Mouse (Mus musculus) B cell, adult 2 months (primary cell): Measurements from ENCODE around the gene Mrpl23.

Experiments used
- DNase-seq, 2 experiments: peaks; one replicate each; pipeline ENCODE4 v3.0.0; 2022

The Mrpl23 gene

DNA sequence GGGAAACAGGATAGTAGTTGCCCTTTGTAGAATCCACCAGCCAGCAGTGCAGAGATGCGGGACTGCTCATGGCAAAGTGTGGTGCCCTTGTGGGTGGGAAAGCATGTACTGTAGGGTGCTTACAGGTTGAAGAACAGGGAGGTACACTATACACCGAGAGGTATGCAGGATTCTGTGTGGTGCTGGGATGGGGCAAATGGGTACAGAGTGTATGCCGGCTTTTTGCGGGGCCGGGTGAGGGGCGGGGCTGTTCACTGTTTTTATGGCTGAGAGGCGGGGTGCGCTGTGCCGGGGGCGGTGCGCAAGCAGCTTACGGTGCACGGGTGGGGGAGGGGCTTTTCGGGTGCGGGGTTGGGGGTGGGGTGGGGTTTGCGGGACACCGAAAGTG is at the start of gene Mrpl23:
TSS of gene Mrpl23 (plus strand) at position 16 of the 388 bp plus-strand sequence.
- DNase-seq: no peak

DNA sequence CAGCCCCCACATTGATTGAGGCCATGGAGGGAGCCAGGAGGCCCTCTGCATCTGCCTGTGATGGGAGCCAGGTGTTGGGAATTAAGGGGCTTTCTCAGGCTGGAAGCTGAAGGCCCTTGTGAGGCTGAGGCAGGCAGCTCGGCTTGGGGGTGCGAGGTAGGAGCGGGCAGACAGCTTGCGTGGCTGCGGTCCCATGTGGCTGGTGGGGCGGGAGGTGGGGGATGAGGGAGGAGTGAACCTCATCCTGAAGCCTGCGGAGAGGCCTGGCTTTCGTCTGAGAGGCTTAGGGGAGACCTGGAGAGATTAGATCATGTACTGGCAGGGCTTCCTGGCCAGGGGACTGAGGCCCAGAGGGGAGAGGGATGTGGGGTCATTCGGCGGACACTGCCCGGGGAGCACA is 49.4 kb upstream of the Mrpl23 start:
- DNase-seq: no peak

DNA sequence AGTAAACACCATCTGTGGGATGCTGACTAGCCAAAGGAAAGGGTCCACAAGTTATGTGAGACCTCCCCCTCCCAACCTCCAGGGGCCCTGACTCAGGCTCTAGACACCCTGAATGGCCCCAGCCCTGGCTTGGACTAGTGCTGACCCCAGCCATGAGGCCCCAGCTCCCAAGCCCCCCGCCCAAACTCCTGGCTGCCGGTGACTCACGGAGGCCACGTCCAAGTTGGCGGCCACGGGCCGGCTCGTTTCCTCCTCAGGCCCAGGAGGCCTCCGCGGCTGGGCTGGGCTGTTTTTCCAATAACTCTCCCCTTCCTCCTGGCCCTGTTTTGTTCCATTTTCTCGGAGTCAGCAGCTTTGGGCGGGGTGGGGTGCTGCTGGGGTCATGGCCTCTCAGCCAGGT is 47.7 kb upstream of the Mrpl23 start:
- no peak for DNase-seq

DNA sequence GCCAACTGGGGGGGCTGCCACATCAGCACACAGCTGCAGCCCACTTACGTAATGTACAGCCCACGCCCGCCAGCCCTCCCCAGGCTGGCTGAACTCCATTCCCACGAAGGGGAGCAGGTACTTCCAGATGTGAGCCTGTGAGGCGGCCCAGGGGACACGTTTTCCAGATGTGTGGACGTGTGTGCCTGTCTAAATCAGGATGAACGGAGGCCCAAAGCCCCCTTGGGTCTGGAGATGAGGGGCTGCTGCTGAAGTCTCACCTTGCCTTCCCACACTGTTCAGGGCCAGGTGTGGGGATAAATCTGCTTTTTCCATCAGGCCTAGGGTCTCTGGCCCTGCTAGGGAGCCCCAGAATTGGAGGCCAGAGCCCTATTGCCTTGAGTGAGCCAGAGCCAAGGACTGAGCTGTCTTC is 45.7 kb upstream of the Mrpl23 start:
- DNase-seq: no peak

DNA sequence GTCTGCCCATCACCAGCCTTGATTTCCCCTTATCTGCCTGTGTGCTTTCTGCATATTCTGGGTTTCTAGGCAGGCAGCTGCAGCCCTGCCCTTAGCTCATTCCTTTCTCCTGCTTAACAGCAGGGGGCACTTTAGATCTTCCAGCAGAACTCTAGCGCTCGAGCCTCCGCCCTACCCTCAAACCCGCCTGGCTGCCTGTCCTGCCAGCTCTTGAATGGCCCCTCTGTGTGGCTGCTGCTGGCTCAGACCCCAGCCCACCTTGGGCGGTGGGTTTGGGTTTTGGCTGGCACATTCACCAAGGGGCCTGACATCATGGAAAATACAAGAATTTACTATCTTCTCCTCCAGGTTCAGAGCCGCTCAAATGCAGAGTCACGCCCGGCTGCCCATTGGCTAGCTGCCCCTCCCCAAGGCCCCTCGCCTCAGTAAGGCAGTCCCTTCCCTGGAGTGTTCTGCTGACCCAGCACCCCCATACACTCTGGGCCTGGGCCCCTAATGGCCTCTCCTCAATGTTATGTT is 45.1 kb upstream of the Mrpl23 start:
- no peak for DNase-seq

DNA sequence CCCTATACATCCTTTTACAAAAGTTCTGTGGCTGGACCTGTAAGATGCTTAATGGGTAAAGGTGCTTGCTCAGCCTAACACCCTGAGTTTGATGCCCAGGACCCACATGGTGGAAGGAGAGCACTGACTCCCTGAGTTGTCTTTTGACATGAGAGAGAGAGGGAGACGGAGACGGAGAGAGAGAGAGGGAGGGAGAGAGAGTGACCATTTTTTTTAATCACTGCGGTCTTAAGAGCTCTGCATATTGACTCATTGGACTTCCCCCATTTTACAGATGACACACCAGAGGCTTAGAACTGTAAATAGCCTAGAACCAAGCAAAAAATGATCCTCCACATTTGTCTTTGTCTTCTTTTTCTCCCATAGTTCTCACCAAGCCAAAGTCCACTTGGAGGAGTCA is 44.4 kb upstream of the Mrpl23 start:
- DNase-seq: no peak

DNA sequence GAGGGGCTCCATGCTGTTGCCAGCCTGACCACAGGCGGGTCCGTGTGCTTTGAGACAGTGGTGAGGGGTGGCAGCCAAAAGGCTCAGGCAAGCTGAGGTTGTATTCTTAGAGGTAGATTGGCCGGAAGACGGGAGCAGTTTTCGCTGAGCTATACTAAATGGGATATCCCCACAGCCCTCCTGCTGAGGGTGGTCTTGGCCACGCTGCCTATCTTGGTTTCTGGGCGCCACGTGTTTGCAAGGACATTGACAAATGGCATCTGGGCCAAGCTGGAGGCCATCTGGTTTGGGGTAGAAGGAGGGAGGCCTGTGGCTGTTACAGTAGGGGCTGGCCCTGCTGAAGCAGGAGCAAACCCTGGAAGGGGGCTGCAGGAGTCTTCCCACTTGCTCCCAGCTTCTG is 39.0 kb upstream of the Mrpl23 start:
- DNase-seq: no peak

DNA sequence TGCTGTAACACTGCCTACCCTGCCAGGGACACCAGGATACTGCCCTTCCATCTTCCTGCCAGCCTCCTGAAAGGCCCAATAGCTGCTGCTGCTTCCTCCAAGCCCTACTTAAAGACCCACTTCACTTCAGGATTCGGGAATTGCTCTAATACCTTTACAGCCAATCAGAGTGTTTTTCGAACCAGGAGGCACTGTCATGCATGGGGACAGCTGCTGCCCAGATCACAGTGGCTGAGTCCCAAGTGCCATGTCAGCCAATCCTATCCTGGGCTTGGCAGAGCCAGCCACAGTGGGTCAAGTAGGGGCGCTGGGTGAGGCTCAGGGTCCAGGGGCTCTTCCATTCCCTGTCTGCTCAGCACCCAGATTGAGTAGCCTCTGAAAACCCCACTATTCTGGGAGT is 36.3 kb upstream of the Mrpl23 start:
- DNase-seq: no peak

DNA sequence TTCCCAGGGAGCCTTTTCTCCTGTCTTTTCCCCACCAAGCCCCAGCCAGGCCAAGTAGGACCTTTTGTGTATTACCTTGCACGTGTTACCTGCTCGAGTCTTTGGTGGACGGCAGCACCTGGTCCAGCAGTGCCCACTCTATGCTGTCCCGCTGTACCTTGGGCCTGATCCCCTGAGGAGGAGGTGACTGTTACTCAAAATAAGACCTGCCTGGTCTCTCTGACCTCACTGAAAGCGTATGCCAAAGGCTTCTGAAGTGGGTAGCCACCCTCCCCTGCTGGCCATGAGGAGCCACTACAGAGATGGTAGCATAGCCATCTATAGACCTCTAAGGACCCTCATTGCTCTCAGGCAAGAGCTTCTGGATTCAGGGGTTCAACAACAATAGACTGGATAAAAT is 35.7 kb upstream of the Mrpl23 start:
- DNase-seq: peak; percentile 26 to 42

DNA sequence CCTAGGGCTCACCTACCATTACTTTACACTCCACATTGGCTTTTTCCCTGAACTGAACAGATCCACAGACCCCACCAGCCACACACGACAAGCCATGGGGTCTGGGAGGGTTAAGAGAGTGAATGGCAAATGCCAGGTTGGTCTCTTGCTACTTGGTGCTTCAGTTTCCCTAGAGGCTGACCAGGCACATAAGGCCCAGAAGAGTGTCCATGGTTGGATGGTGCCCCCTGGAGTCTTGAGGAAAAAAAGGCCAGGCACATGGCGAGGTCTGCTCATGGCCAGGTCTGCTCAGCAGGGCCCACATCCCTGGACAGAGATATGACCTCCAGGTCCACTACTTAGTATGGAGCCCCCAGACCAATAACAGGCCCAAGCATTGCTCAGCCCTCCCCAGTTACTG is 34.7 kb upstream of the Mrpl23 start:
- peak; percentile 35 to 50 for DNase-seq

DNA sequence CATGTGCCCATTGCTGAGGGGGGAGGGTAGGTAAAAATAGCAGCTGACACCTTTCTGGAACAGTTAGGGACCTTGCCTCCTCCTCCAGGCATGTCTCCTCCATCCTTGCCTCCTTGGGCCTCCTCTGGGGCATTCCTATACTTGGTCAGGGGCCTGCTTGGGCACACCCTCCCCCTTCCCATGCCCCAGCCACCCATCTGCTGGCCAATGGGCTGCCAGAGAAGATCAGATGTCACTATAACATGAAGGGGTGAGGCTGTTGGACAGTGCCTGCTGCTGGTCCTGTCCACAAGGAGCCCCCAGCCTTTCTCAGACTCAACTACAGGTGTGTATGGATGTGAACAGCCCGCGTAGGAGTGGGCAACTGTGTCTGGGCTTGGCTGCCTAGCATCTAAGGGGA is 33.9 kb upstream of the Mrpl23 start, which contains the start of gene Tnnt3:
TSS of gene Tnnt3 (plus strand) at position 262 of the 400 bp plus-strand sequence.
- DNase-seq: no peak

DNA sequence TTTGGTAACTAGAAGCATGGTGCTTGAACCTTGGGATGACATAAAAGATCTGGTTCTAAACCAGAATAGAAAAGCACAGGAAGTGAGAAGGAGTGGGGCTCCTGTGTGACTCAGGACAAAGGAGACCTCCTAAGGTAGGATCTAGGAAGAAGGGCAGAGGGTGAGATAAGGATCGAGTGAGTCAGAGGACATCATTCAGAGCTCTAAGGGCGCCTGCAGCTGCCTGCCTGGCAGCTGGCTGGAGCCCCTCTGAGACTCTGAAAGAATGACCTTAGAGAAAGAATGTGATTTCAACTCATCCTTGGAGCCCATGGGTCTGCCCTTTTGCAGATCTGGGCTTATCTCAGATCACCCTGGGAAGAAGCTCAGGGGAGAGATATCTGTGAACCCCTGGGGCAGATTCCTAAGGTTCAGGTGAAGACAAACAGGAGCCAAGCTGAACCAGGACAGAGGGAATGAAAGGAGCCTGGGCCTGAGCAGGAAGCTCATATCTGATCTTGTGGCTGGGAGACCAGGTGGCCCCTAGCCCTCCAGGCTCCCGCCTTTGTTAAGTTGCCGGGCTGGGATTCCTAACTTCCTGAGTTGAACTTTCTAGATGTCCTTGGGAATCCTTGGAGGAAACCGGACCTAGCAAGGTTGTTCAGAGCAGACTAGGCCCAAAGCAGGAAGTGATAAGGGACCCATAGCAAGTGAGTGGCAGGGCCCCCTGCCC is 33.3 kb upstream of the Mrpl23 start:
- DNase-seq: no peak

DNA sequence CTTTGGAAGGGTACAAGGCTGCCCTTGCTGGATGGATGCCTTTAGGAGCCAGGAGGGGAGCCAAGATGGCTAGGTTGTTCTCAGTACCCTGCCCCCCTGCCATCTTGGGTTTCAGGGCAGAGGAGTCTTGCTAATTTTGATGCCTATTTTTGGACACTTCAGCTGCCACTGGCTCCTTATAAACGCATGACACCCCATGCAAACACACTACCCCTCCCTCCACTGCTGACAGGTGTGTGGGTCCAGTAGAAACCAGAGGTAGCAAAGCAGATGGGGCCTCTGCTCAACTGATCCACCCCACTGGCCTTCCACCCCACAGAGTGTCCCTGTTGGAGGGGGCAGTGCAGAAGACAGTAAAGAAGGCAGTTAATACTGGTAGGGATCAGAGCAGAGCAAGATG is 32.5 kb upstream of the Mrpl23 start:
- no peak for DNase-seq

DNA sequence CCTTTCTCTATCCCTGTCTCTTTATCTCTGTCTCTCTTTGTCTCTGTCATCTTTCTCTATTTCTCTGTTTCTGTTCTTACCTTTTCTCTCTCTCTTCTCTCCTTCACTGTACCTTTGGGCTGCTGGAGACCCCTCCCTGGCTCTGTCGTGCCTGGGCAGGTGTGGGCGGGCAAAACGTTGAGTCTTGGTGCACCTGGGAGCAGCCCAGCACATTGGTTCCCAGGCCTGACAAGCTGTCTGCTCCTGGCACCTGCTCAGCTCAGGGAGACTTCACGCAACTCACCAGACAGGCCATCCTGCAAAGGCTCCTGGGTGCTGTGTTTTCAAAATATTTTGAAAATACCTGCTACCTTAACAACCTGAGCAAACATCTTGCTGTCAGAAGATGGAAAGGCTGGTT is 29.3 kb upstream of the Mrpl23 start:
- no peak for DNase-seq

DNA sequence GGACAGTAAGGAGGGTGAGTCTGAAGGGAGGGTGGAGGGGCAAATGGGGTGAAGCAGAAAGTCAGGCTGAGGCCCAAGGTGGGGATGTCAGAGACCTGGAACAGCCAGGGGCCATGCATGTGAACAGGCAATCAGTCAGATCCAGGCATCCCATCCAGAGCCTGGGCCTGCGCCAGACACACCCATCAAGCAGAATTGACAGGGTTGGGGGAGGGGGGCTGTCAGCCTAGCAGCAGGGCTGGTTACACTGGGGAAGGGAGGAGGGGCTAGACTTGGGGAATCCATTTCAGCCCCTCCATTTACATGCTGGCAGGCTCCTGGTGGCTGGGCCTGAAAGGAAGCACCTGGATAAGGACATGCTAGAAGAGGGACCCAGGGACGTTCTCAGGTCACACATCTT is 26.5 kb upstream of the Mrpl23 start:
- no peak for DNase-seq

DNA sequence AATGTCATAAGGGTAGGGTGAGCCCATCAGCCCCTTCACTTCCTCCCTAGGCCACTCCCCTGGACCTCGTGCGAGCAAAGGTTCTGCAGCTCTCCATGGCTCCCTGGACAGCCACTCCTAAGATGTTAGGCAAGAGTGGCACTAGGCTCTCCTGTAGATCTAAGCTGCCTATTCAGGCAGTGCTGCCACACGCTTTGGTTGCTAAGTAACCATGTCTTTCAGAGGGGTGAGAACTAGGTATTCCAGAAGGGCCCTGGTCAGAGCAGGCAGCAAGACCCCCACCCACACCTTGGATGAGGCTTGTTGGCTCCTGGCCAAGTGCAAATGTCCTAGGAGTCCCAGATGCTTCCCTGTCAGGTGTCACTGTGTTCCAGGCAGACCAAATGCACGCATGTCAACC is 26.0 kb upstream of the Mrpl23 start:
- DNase-seq: no peak

DNA sequence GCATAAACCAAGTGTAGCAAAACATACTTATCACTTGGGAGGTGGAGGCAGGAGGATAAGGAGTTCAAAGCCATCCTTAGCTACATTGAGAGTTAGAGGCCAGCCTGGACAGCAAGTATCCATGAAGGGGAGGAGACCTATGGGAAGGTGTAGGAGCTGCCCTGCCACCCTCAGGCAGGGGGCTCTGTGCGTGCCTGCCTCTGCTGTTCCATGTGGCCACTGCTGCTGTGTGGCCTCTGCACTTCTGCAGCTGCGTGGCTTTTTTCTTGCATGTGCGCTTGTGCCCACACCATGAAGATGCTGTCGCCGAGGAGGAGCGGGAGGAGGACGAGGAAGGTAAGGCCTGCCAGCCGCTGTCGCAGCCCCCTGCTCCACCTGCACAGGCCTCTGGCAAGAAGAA is 25.0 kb upstream of the Mrpl23 start:
- no peak for DNase-seq

DNA sequence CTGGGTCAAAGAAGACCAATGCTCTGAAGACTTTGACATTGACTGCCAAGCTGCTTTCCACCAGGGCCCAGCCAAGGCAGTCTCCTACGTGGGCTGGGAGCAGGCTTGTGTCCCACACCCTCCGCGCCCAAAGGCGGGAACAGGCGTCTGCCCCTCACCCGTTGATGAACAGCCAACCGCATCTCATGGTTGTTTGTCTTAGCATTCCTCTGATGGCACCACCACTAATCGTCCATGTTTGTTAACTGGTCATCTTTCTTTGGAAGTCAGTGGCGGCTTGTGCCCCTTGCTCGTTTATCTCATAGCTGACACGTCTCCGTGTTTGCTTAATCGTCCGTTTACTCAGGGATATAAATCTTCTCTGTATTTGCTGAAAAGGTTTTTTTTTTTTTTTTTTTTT is 23.0 kb upstream of the Mrpl23 start:
- DNase-seq: no peak

DNA sequence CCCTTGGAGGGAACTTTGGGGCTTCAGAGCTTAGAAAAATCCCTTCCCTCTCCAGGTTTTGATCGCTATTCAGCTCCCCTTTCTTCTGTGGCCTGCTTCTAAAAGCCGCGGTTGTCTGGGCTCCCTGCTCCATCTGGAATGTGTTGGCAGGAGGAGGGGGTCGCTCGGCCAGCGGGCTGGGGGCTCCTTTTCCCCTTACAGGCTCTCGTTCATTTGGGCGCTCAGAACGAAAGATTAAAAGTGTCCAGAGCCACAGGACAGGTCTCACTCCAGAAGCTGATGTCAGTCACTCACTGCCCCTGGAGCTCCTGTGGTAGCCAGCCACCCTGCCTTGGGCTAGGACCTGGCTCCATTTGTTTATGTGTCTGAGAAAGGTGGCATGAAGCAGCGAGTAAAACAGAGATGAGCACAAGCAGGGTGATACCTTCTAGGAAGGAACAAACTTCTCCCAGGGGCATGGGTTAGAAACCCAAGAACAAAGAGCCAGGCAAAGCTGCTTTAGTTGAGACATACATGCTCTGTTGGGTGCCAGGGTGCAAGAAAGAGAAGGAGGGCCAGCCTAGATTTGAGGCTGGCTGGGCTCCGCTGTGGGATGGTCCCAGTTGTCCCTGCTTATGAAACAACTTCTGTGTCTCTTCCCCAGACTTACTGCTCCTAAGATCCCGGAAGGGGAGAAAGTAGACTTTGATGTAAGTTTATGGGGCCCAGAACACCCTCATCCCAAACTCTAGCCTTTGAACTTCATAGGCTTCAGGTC is 22.3 kb upstream of the Mrpl23 start:
- no peak for DNase-seq

DNA sequence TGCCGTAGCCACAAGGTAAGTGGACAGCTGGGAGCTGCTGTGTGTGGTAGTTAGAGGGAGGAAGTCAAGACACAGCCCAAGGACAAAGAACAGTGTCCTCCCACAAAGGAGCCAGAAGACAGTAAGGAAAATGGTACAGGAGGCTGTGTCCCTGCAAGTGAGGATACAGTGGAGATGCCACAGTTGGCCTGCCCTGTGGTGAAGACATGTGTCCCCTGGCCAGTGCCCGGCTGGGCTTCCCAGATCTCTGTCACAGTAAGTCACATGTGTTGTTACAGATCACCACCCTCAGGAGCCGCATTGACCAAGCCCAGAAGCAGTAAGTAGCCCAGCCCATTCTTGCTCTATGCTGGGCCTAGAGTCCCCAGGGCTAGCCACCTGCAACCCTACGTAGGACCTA is 18.4 kb upstream of the Mrpl23 start:
- no peak for DNase-seq

DNA sequence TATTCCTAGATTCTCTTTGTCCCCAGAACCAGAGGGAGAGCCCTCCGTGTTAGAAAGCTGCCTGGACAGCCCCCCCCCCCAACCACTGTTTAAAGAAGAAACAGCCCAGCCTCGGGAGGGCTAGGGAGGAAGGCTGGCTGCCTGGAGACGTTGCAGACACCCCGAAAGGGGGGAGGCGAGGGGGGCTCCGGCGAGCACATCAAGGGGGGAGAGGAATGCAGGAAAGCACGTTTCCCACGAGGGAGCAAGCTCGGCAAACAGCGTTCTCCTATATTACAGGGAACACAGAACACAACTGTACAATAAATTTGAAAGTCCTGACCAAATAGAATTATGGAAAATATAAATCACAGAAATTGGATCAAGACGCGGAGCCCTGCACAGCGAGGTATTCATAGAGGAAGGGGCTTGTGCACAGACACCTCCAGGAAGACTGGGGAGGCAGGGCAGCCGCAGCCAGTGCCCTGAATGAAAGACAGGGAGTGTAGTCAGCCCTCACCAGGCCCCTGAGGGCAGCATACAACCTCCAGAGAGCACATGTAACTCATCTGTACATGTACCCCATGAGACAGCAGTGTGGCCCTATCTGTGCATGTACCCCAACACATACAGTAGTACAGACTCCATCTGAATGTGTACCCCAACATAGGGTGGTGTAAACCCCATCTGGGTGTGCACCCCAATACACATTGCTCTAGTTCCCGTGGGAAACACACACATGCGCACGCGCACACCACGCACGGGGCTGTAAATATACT is 16.1 kb upstream of the Mrpl23 start:
- no peak for DNase-seq

DNA sequence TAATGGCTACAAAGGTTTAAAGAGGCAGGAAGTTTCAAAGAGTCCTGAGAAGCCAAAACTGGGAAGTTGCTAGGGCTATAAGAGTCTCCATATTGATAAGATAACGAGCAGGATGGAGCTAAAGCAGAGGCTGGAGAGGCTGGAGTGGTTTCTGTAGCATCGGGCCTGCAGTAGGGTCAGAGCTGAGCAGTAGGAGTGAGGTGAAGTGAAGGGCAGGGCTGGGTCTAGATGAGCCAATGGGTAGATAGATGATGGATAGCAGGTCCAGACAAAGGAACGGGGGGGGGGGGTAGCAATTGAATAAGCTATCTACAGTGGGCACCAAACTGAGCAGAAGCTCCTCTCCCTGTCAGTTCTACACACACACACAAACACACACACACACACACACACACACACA is 15.0 kb upstream of the Mrpl23 start:
- DNase-seq: no peak

DNA sequence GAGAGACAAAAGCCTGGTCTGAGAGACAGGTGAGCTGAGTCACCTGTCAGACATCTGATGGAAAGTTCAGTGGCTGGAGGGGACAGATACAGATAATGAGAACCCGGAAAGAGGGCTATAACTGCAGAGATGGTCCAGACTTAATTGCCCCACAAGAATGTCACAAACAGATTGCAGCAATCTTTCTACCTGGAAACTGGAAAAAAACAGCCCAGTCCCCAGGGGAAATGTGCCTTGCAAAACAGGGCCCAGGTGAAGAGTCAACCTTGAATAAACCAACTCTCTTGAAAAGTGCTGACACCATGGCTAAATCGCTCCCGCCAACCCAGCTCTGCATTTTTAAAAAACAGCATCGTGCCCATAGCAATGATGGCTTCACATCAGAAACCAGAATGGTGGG is 12.2 kb upstream of the Mrpl23 start:
- no peak for DNase-seq

DNA sequence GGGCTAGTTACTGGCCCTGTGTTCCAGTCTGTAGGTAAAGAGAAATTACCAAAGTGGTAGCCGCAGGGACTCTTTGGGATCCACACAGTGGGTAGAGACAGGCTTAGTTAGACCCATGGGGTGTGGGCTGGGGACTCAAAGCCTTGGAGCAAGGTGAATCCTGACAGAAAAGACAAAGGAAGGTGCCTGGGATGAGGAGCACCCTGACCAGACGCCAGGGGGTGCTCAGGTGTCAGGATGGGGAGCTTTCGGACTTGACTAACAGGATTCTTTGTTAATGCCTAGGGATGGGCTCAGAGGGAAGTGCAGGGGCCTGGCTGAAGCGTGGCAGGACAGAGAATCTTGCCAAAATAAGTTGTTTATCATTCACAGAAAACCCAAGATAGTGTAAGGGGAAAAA is 10.1 kb upstream of the Mrpl23 start:
- DNase-seq: peak in 1 of 2 experiments; percentile 26
